Mouse (Mus musculus) liver, postnatal 0 days (tissue): ENCODE data around the gene Taf10. TPM values are rescaled to one million over a fixed set of nuclear protein-coding genes. Genes with fewer than 3 reads are reported as not detected.
"Not testable (repeated sequence)": the region's sequence is repeated elsewhere in the genome, so short reads cannot be mapped to it uniquely, and the experiment has no call there.

ENCODE experiments used
- ATAC-seq: fragments of 200-750 bp; cut with Nextera tagmentation; 2 replicates; pipeline ENCODE4 v1.8.0; 2017; ENCODE audit warnings: mild to moderate bottlenecking, moderate library complexity
- DNase-seq: peaks from one replicate; pipeline ENCODE4 v3.0.0-alpha.2; 2016
- H3K27ac ChIP-seq: fragments of 300-500 bp; sonication (generic); 2 replicates; pipeline ENCODE4 v1.5.1; 2014; ENCODE audit warnings: antibody characterized with exemption, moderate library complexity, mild to moderate bottlenecking, low read depth
- H3K27me3 ChIP-seq: fragments of 300-500 bp; sonication (generic); 2 replicates; pipeline ENCODE4 v1.6.1; 2014; ENCODE audit warnings: low read length, control low read depth, mixed read lengths; ENCODE audit not compliant: insufficient read depth
- H3K36me3 ChIP-seq: fragments of 300-500 bp; sonication (generic); replicated peaks from 2 replicates; pipeline ENCODE4 v1.6.1; 2014; ENCODE audit warnings: mild to moderate bottlenecking, control low read depth, low read length, moderate library complexity, mixed read lengths; ENCODE audit not compliant: insufficient read depth
- H3K4me1 ChIP-seq: fragments of 300-500 bp; sonication (generic); 2 replicates; pipeline ENCODE4 v1.6.1; 2014; ENCODE audit warnings: antibody characterized with exemption, mild to moderate bottlenecking, control low read depth; ENCODE audit not compliant: insufficient read depth
- H3K4me2 ChIP-seq: fragments of 300-500 bp; sonication (generic); 2 replicates; pipeline ENCODE4 v1.6.1; 2014; ENCODE audit warnings: low read depth, mild to moderate bottlenecking, low read length, moderate library complexity, mixed read lengths
- H3K4me3 ChIP-seq: fragments of 300-500 bp; sonication (generic); 2 replicates; pipeline ENCODE4 v1.5.1; 2014; ENCODE audit warnings: low read depth, low read length
- H3K9ac ChIP-seq: fragments of 300-500 bp; sonication (generic); replicated peaks from 2 replicates; pipeline ENCODE4 v1.6.1; 2014; ENCODE audit warnings: mild to moderate bottlenecking, moderate library complexity
- H3K9me3 ChIP-seq: fragments of 300-500 bp; sonication (generic); 2 replicates; pipeline ENCODE4 v1.6.1; 2016; ENCODE audit warnings: mild to moderate bottlenecking, control low read depth, low read length, mixed read lengths
- CTCF ChIP-seq: sonication (generic); IDR thresholded peaks from 2 replicates; pipeline ENCODE4 v1.5.1; 2016; ENCODE audit warnings: antibody characterized with exemption, low read depth
- EP300 ChIP-seq: IDR thresholded peaks from 2 replicates; pipeline ENCODE4 v1.6.1; 2016; ENCODE audit warnings: antibody characterized with exemption, low read depth, mild to moderate bottlenecking
- WGBS: fragments of 180-500 bp; shearing (Covaris S2); extraction: QIAGEN DNeasy Blood & Tissue Kit; methylation state at CpG from one replicate; pipeline ENCODE4 v1.1.7; 2014; ENCODE audit not compliant: insufficient replicate concordance; 5-methylcytosine and 5-hydroxymethylcytosine counted together
- polyA plus RNA-seq: library from polyadenylated mRNA; unstranded; fragments of >200 nt; fragmentation: Nextera tagmentation; extraction: Ambion mirVana; gene quantifications from 2 replicates; pipeline ENCODE4 v1.2.1, GENCODE M21; 2015

Taf10 gene
- polyA plus RNA-seq, 1 experiment from 2014 or later = 104 TPM

GRCm38 (mm10) chr7:105738948-105739347 lies 5.2 kb downstream of the Taf10 start:
- Histone ChIP-seq H3K4me2 (peak overlapping the region; percentile 98), H3K27me3 (no peaks in the 10 kb centered on the region), H3K36me3 (peaks cover 36% of the 10 kb centered on the region), H3K27ac (peak overlapping the region; percentile 64), H3K4me1 (peaks cover 29% of the 10 kb centered on the region), H3K9ac (0 out of 2 replicates have a peak overlapping the region, but pooled peaks have one; percentile 2), H3K9me3 (no peaks in the 10 kb centered on the region), H3K4me3 (peak overlapping the region; percentile 2; the same call in 1 of the 2 replicates)
- no peak for ATAC-seq
- WGBS = 43% methylated on average over 3 of the region's 3 CpGs
- DNase-seq = peak; percentile 59
- TF ChIP-seq EP300 = peak; percentile 27; the same call in 1 of the 2 replicates
- TF ChIP-seq CTCF = no peak

- DNase-seq = no peak
- Histone ChIP-seq H3K36me3 (peaks cover 43% of the 10 kb centered on the region), H3K27ac (peak overlapping the region; percentile 97; the same call in 1 of the 2 replicates), H3K4me1 (peaks cover 27% of the 10 kb centered on the region), H3K9me3 (no peaks in the 10 kb centered on the region), H3K4me3 (peak overlapping the region; percentile 94), H3K4me2 (peak overlapping the region; percentile 98), H3K9ac (peak overlapping the region; percentile 2; the same call in 1 of the 2 replicates), H3K27me3 (no peaks in the 10 kb centered on the region)
- WGBS = 52% methylated on average over 2 of the region's 2 CpGs
- TF ChIP-seq EP300 (no peak), CTCF (no peak)
- no peak for ATAC-seq
Observed at GRCm38 (mm10) chr7:105738286-105738685, 5.9 kb downstream of the Taf10 start.

- peak overlapping the region; percentile 96 for H3K9ac ChIP-seq
- H3K27me3 ChIP-seq = no peaks in the 10 kb centered on the region
- H3K4me3 ChIP-seq = peak overlapping the region; percentile 94
- H3K36me3 ChIP-seq = peaks cover 49% of the 10 kb centered on the region
- peak overlapping the region; percentile 98 for H3K4me2 ChIP-seq
- H3K27ac ChIP-seq = peak overlapping the region; percentile 97
- TF ChIP-seq EP300 = no peak
- no peak for TF ChIP-seq CTCF
- no peak for ATAC-seq
- peaks cover 22% of the 10 kb centered on the region for H3K4me1 ChIP-seq
- 25% methylated on average over 3 of the region's 3 CpGs for WGBS
- no peak for DNase-seq
- H3K9me3 ChIP-seq = no peaks in the 10 kb centered on the region
Observed at GRCm38 (mm10) chr7:105737648-105738047, 6.5 kb downstream of the Taf10 start.

- Histone ChIP-seq H3K4me1 (peaks cover 22% of the 10 kb centered on the region), H3K4me2 (peak within 1 kb of the TSS; percentile 98), H3K27ac (peak within 1 kb of the TSS; percentile 97), H3K27me3 (no peaks in the 10 kb centered on the region), H3K9ac (peak within 1 kb of the TSS; percentile 96), H3K9me3 (no peaks in the 10 kb centered on the region), H3K36me3 (peaks cover 49% of the 10 kb centered on the region), H3K4me3 (peak within 1 kb of the TSS; percentile 94)
- DNase-seq = peak; percentile 55
- TF ChIP-seq EP300 = no peak
- under 1% methylated on average over 30 of the region's 30 CpGs for WGBS
- ATAC-seq = peak; percentile 25
Observed at GRCm38 (mm10) chr7:105736911-105737521, 7.1 kb downstream of the Taf10 start, which contains the start of gene Rrp8. Gene Rrp8, minus strand, starts transcription at chr7:105737385.

- DNase-seq = peak; percentile 92
- Histone ChIP-seq H3K4me1 (peaks cover 22% of the 10 kb centered on the region), H3K27me3 (no peaks in the 10 kb centered on the region), H3K4me3 (peak within 1 kb of the TSS; percentile 94), H3K36me3 (peaks cover 49% of the 10 kb centered on the region), H3K4me2 (peak within 1 kb of the TSS; percentile 98), H3K27ac (peak within 1 kb of the TSS; percentile 97), H3K9ac (peak within 1 kb of the TSS; percentile 96), H3K9me3 (no peaks in the 10 kb centered on the region)
- TF ChIP-seq CTCF (no peak), EP300 (no peak)
- peak; percentile 99 for ATAC-seq
- WGBS = under 1% methylated on average over 62 of the region's 62 CpGs
Observed at GRCm38 (mm10) chr7:105736264-105736901, 7.8 kb downstream of the Taf10 start, which contains the start of gene Ilk. Gene Ilk, plus strand, starts transcription at chr7:105736592.

GRCm38 (mm10) chr7:105735464-105735863 lies 8.7 kb downstream of the Taf10 start:
- ATAC-seq, H3K27me3 ChIP-seq, DNase-seq, H3K9me3 ChIP-seq: not testable (repeated sequence)
- Histone ChIP-seq H3K36me3 (peaks cover 40% of the 10 kb centered on the region), H3K4me1 (peaks cover 22% of the 10 kb centered on the region), H3K4me3 (peak overlapping the region; percentile 94), H3K9ac (peak overlapping the region; percentile 96), H3K27ac (peak overlapping the region; percentile 97), H3K4me2 (peak overlapping the region; percentile 98)
- WGBS = 41% methylated on average over 4 of the region's 4 CpGs
